Mouse (Mus musculus) 3134 (cell line): ENCODE measurements at regions not wholly inside any gene's neighbourhood (a gene's known extent, or its start where the extent isn't known, plus 50 kb on each side); places are given as distances from the start of the nearest gene placed in this dataset.

ENCODE experiments used
- DNase-seq: peaks from one replicate; pipeline ENCODE4 v3.0.0-alpha.2; 2011; ENCODE audit warnings: low spot score; ENCODE audit not compliant: insufficient read length; ENCODE audit errors: extremely low read depth

DNA sequence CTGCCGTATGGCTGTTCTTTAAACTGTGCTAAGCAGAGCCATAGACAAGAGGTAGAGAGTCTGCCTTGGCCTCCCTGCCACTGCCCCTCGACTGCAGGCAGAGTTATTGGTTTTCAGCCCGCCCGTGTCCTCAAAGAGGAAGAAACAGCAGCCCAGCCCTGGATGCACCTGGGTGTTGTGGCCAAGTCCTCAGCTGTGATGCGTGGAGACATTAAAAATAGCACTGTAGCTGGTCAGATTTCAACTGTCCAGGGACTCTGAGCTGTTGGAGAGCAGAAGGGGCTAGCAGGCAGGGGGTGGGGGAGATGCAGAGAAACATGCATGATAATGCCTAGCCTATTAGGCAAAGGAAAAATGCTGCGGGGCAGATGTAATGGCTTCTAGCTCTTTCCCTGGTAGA is 327.1 kb upstream of the Clint1 start:
- DNase-seq: no peak

DNA sequence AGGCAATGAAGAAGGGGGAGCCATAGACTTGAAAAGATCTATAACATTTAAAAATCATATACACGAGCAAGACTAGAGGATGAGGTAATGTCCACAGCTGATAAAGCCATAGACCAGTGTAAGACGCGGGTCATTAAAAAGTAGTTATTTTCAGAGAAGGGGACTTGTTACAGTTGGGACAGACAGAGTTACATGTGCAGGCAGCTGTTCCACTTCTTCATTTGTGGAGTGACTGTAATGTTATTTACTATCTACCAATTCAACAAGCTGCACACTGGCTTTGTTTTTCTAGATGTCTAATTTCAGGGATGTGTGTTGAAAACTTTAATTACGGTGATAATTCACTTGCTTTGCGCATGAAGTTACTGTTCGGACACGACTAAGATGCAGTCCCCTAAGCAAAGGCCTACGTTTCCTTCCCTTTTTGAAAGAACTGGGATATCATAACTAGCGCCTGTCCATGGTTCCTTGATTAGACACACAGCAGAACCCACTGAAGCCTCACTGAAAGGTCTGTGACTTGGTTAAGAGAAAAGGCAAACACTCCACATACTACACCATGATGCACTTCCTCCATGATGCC is 320.7 kb upstream of the Clint1 start:
- no peak for DNase-seq

DNA sequence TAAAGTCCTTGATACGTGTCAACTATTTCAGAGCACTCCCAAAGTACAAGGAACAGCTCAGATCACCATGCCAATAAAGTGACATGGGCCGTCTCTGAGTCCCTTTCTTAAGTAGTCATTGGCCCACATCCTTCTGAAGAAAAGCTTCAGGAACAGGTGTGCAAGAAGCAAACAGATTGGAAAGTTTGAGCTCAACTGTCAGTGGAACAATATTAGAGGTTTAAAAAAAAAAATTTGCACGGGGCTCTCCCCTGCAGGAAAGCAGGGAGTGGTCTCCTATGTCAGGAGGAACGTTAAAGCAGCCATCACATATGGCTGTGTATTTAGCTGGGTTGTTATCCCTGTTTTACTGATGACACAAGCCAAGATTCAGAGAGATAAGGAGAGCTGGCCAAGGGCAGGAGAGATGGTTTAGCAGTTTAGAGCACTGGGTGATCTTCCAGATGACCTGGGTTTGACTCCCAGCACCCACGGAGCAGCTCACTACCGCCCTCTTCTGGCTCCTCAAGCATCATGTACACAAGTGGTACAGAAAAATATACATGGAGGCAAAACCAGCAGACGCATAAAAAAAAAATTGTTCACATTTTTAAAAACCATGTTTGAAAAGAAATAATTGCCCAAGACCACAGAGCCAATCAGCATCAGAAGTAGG is 318.3 kb upstream of the Clint1 start:
- no peak for DNase-seq

DNA sequence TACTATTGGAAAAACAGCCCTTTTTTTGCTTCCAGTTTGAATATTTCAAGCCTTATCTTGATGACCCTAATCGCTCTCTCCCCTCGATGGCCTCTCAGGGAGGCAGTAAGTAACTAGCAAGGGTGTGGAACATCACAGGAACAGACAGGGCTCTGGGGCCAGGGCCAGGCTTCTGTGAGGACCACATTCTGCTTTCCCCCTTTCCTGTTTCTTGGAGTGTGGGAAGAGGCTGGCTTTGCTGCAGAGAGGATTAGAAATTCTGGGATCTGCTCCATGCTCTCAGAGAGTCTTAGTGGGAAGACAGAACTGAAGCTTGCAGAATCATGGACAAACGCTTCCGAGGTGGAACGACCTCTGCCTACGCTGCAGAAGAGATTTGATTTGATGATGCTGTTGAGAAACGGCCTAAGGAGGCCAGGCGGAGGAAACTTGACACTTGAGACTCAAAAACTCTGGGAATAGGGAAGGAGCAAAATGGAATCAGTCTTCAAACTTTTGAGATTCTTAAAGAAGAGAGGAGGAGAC is 316.3 kb upstream of the Clint1 start:
- no peak for DNase-seq

DNA sequence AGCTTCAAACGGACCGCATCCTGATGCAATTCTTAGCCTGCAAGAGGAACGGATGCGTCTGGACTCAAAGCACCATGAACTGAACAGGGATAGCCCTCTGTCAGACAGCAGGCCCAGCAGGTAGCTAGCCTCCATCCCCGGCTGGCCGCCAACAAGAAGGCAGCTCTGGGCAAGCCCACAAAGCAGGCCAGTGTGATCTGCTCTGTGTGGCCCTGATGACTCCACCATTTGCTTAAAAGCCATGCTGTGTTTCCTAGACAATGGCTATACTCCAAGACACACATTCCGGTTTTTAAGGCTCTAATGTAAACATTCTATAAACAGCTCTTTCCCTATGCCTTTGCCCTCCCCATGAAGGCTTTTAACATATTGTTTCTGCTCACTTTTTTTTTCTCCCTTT is 313.8 kb upstream of the Clint1 start:
- DNase-seq: no peak

DNA sequence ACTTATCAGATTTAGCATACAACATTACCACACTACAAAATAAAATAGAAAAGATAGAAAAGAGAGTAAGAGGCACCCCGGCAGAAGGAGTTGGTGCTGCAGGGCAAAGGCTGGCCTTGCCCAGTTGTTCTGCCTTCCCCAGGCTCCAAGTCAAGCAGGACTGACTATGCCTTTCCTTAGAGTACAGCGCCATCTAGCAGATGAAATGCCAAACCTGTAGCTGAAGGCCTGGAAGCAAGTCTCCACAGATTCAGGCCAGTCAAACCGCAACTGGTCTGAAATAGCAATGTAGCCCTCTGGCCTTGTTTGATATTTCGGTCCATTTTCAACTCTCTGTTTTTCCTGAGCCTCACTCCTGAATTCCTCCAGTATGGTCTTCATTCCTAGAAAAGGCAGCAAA is 312.4 kb upstream of the Clint1 start:
- peak; percentile 5 for DNase-seq

DNA sequence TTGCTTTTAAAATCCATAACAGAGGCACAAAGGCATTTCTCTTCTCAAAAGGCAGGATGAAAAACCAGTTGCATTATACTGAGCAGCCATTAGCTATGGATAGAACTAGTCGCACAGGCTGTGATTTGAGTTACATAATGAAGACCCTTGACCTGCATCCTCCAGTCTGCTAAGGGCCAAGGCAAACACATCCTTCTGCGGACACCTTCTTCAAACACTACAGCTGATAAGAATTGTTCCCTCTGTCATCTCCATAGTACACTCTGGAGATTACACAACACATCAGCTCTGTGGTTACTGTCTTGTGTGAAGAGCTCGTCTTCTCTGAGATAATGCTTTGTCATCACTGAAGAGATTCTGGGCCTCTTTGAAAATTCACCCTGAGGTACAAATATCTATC is 307.3 kb upstream of the Clint1 start:
- DNase-seq: no peak

DNA sequence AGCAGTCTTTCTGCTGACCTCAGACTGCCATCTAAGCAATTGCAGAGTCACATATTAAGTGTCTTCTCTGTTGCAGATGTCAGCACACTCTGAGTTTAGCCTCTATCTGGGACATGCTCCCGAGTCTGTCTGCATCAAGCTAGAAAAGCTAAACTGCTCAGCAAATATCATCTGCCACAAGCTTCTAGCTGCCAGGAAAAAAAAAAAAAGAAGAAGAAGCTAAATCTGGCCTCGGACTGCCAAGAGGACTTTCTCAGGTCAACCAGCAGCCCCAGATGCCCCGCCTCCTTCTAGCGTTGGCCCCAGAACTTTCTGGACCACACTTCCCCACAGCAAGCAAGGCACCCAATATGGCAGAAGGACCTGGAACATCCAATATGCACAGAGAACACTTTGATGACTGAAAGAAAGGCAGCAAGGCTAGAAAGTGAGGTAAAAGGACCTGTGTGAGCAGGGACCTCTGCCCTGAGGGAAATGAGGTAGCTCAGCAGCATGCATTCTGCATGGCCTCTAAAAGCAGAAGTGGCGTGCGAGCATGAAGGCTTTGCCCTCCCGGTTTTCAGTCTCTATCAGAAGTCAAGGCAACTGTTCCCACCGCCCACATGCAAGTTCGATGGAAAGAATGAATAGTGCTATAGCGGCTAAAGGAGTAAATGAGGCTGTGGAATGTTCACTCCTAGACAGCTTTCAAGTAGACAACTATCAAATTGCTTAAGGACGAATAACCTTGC is 305.8 kb upstream of the Clint1 start:
- no peak for DNase-seq

DNA sequence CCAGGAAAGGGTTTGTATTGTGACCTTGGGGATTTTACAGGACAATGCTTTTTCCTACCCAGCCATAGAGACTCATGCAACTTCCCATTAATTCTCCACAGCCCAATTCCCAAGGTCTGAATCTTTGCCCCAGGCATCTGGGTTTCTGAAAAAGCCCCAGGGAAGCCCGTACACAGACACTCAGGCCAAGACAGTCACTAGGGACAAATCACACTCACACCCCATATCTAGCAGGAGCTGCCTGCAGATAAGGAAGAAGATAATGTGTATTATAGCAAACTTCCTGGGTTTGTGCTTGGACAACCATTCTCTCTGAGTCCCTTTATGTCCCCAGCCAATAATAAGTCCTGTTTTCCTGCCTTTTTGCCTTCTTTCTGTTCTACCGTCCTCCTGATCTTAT is 305.0 kb upstream of the Clint1 start:
- DNase-seq: no peak

DNA sequence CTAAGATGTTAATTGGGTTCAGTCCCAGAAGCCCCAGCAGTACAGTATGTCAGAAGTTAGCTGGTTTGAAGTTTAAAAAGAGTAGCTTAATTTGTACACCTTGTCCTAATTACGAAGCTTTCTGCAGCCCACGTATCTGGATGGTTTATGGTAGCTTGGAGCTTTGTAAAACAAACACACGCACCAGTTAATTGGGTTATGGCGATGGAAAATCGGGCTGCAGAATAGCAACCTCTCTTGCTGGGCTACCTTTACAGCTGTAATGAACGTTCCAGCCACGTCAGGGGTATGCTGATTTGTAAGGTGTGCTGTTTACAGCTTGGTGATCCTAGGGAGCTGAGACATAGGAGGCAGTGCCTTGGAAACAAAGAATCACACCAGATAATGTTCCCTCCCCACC is 301.5 kb upstream of the Clint1 start:
- no peak for DNase-seq

DNA sequence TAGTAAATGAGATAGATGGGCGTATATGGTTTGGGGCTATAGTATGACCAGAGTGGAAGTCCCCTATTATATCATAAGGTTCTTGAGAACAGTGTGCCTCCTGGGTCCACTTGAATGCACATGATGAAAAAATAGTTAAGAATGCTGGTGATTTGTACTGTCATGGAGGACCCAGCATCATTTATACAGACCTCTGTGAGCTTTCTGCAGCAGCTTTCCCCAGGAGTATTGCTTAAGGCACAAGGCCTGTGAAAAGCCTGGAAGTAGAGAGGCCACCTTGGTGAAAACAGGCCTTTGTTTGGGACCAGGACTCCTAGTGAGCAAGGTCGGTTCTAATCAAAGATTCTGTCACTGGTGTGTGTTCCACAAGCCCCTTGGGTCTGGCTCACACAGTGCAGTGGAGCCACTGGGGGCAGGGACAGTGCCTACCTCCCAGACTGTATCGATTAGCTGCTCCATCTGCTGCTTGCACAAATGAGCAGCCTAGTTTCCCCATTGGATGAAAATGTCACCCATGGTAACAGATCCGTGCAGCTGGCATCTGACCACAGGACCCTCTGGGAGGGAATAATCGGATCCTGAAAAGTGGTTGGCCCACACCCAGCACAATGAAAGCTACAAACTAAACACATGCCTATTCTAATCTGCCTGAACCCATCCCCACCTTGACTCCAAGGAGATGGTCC is 274.2 kb upstream of the Clint1 start:
- DNase-seq: no peak

DNA sequence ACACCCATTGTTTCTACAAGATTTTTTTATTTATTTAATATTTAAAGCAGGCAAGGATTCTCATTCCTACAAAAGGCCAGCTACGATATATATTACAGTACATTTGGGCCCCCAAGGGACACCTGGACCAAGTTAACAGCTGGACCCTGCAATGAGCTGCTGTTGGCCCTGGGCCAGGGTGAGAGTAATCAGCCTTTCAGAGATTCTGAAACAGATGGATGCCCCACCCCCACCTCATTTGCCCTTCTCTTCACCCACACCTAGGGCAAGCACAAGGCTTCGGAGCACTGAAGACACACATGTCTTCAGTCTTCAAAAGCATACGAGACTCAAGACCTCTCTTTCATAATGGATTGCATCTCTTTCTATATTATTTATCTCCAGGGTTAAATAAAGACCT is 259.5 kb upstream of the Clint1 start:
- DNase-seq: no peak

DNA sequence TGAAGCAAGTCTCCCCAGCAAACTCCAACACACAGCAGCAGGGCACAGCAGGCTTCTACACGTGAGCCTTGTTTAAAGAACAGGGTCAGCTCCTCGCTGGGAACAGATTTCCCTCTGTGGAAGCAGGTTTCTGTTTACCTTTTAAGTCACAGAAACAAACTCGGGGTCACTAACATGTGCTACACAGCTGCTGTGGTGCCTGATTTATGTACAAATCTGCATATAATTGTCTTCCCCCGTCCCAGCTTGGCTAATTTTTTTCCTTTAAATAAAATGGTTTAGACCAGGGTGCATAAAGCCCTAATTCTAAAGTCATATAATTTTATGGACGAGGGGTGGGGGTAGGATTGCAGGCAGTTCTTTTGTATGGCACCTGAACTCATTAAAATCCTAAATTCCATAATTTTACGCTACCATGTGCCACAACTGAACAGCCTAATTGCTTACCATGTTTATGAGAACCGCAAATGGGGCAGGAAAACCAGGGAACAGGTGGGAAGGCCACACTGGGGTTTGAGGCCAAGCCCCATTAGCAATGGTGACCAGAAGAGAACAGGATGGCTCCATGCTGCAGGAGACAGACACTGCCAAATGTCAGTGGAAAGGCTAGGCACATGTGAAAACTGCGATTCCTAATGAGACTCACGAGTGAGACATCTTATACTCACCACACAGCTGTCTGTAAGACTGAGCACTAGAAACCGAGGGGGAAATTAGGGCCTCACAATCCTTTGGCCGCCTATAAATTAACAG is 258.8 kb upstream of the Clint1 start:
- DNase-seq: no peak

DNA sequence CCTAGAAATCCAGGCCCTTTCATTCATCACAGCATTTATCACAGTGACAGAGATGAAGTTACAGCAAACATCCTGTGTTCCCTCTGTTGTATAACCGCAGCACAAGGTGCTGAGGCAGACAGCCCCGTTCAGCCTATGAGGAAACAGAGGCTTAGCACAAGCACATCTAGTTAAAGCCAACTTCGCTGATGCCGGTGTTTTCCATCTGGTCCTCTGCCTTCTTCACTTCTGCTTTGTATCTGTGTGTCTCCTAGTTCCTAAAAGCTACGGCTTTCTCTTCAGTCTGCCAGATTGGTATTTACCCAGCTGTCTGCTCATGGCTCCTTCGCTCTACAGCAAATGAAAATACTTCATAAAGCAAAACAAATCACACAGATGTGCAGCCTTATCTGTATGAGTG is 256.5 kb upstream of the Clint1 start:
- no peak for DNase-seq

DNA sequence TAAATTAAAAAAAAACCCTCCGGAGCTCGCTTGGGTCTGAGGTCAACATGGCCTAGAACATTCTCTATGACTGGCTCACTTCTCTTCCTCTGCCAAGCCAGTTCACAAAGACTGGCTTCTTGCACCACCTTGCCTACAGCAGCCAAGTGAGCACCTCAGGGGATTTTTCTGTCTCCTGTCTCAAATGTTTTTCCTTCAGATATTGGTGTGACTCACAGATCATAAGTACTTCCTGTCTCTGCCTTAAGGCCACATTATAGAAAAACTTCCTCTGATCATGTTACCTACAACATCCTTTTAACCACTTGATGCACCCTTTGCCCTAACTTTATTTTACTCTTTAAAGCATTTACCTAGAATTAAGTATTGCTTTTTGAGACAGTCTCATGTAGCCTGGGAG is 230.0 kb upstream of the Clint1 start:
- no peak for DNase-seq

DNA sequence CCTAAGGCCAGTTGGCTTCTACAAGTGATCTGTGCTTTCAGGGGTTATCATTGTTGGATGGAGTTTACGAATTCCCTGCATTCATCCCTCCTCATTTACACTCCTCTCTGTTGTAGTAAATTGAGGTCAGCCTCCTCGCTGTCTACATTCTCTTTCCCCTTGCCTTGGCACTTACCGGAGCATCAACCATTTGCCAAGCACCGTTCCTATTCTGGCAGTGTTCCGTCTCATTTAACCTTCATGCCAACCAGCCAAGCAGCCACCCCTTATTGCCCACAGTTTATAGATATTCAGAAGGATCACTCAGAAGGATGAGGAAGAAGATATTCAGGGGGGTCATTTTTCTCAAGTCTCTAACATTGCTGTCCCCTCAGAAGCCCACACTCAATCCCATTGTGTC is 229.2 kb upstream of the Clint1 start:
- DNase-seq: no peak

DNA sequence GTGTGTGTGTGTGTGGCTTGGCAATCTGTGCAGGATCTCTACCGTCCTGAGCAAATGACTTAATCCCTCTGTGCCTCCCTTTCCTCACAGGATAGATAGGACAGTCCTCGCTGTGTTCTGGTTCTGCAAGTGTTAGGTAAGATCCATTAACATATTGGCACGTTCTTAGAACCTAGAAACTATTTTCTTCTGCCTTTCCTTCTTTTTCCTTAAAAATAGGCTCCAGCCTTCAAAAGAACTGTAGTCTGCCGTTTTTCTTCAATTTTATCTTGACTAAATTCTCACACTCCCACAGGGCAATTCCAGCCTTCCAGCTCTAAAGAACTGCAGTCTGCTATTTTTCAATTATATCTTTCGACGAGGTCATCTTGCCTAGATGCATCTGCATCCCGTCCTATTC is 227.6 kb upstream of the Clint1 start:
- DNase-seq: no peak

DNA sequence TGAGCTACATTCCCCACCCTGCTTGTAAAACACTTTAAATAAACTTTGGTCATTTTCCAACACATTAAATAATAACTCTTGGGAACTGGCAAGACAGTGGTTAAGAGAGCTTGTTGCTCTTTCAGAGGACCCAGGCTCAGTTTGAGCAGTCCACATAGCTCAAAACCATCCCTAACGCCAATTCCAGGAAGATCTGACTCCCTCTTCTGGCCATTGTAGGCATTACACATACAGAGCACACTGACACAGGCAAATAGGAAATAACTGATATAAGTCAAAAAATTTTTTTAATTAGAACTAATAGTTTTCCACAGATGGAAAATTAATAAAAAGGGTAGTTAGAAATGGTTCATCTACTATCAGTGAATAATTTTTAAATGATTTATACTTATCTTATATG is 222.6 kb upstream of the Clint1 start:
- DNase-seq: no peak

DNA sequence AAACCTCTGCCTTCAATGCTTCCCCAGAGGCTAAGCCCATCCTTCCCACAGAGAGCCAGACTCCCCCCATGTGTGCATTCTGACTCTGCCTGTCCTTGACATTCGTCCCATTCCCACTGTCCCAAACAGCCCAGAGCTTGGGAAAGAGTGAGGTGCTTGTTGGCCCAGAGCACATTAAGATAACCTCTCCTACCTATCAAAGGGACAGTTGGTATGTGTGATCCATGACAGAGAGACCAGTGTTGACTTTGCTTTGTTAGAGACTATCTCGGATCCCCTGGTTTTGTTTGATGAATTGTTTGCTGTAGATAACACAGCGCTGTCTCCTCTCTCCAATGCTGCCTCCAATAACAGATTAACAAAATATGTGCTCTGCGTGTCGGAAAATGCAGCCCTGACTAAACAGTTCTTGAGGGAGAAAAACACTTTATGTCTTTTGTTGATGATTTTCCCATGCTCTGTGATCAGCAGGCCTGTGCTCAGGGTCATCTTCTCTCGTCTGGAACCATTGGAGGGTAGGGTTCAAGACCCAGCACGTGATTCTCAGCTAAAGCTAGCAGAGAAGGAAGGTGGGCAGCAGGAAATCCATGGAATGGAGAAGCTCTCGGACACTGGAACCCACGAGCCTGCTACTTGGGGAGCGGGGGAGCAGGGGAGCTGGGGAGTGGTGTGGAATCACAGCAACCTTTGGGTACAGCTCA is 217.2 kb upstream of the Clint1 start:
- no peak for DNase-seq

DNA sequence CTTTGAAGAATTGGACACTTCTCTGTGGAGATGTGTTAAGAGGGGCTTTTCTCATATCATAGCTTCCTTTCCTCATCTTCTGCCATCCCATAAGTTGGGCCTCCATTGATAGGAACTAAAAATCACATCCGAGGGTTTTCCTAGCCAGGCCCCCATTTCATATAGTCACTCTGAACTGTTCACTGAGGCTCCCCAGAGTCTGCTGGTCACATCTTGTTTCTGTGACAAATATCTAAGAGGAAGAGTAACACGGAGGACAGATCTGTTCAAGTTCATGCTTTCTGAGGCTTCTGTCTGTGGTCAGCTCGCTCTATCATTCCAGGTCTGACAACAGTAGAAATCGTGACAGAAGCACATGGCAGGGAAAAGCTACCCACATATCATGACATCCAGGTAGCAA is 216.0 kb upstream of the Clint1 start:
- no peak for DNase-seq
